Mouse (Mus musculus) ES-Bruce4 (cell line): ENCODE measurements at regions not wholly inside any gene's neighbourhood (a gene's known extent, or its start where the extent isn't known, plus 50 kb on each side); places are given as distances from the start of the nearest gene placed in this dataset.

Experiments
- H3K27ac ChIP-seq: 2 replicates; pipeline ENCODE4 v1.5.1; 2012; ENCODE audit warnings: low read length, inconsistent platforms; ENCODE audit not compliant: insufficient read depth
- H3K27me3 ChIP-seq: 2 replicates; pipeline ENCODE4 v1.6.1; 2012; ENCODE audit warnings: mild to moderate bottlenecking, low read length, inconsistent platforms; ENCODE audit not compliant: control insufficient read depth, poor library complexity, insufficient read depth, severe bottlenecking
- H3K36me3 ChIP-seq: 2 replicates; pipeline ENCODE4 v1.6.1; 2012; ENCODE audit warnings: inconsistent platforms, mild to moderate bottlenecking, low read length, moderate library complexity; ENCODE audit not compliant: control insufficient read depth, poor library complexity, insufficient read depth, severe bottlenecking
- H3K4me1 ChIP-seq: one replicate; pipeline ENCODE4 v1.8.1; 2011; ENCODE audit warnings: low read length; ENCODE audit not compliant: control insufficient read depth, insufficient read depth
- H3K4me3 ChIP-seq: 2 replicates; pipeline ENCODE4 v1.5.1; 2011; ENCODE audit warnings: low read depth, mild to moderate bottlenecking, low read length
- H3K9ac ChIP-seq: 2 replicates; pipeline ENCODE4 v1.6.1; 2012; ENCODE audit warnings: low read depth, mild to moderate bottlenecking, inconsistent platforms; ENCODE audit not compliant: poor library complexity, severe bottlenecking
- H3K9me3 ChIP-seq: replicated peaks from 2 replicates; pipeline ENCODE4 v1.6.1; 2012; ENCODE audit warnings: mild to moderate bottlenecking, low read length, inconsistent platforms; ENCODE audit not compliant: control insufficient read depth, poor library complexity, insufficient read depth, severe bottlenecking
- CTCF ChIP-seq: IDR thresholded peaks from one replicate; pipeline ENCODE4 v1.8.1; 2011; ENCODE audit warnings: low read depth, low read length
- EP300 ChIP-seq: IDR thresholded peaks from 2 replicates; pipeline ENCODE4 v1.6.1; 2011; ENCODE audit warnings: low read depth, low read length; ENCODE audit not compliant: insufficient read depth
- POLR2A ChIP-seq: IDR thresholded peaks from one replicate; pipeline ENCODE4 v1.8.1; 2011; ENCODE audit warnings: low read length; ENCODE audit not compliant: insufficient read depth

- no peak overlapping the region for H3K4me3 ChIP-seq
- H3K27me3 ChIP-seq = no peaks in the 10 kb centered on the region
- no peaks in the 10 kb centered on the region for H3K36me3 ChIP-seq
- H3K9ac ChIP-seq = no peak overlapping the region
- H3K27ac ChIP-seq = no peak overlapping the region
- no peaks in the 10 kb centered on the region for H3K4me1 ChIP-seq
- no peaks in the 10 kb centered on the region for H3K9me3 ChIP-seq
- TF ChIP-seq CTCF = no peak
- no peak for TF ChIP-seq POLR2A
- no peak for TF ChIP-seq EP300
Observed at GRCm38 (mm10) chr11:64812408-64812807, 166.4 kb upstream of the Elac2 start.

GRCm38 (mm10) chr11:64829429-64829828 is 149.4 kb upstream of the Elac2 start:
- H3K27ac ChIP-seq = no peak overlapping the region
- H3K9ac ChIP-seq = no peak overlapping the region
- TF ChIP-seq POLR2A (no peak), EP300 (no peak), CTCF (no peak)
- no peaks in the 10 kb centered on the region for H3K9me3 ChIP-seq
- no peaks in the 10 kb centered on the region for H3K36me3 ChIP-seq
- no peaks in the 10 kb centered on the region for H3K4me1 ChIP-seq
- no peak overlapping the region for H3K4me3 ChIP-seq
- H3K27me3 ChIP-seq = no peaks in the 10 kb centered on the region

GRCm38 (mm10) chr11:64832453-64832852 is 146.4 kb upstream of the Elac2 start:
- no peaks in the 10 kb centered on the region for H3K36me3 ChIP-seq
- no peaks in the 10 kb centered on the region for H3K4me1 ChIP-seq
- H3K27ac ChIP-seq = no peak overlapping the region
- H3K4me3 ChIP-seq = no peak overlapping the region
- TF ChIP-seq EP300 = no peak
- TF ChIP-seq CTCF = no peak
- TF ChIP-seq POLR2A = no peak
- no peak overlapping the region for H3K9ac ChIP-seq
- H3K9me3 ChIP-seq = no peaks in the 10 kb centered on the region
- no peaks in the 10 kb centered on the region for H3K27me3 ChIP-seq

GRCm38 (mm10) chr11:64833786-64834185 is 145.1 kb upstream of the Elac2 start:
- no peak overlapping the region for H3K4me3 ChIP-seq

GRCm38 (mm10) chr11:64836771-64837170 is 142.1 kb upstream of the Elac2 start:
- H3K27me3 ChIP-seq = no peaks in the 10 kb centered on the region
- H3K4me3 ChIP-seq = no peak overlapping the region
- no peaks in the 10 kb centered on the region for H3K36me3 ChIP-seq
- no peaks in the 10 kb centered on the region for H3K4me1 ChIP-seq
- no peak overlapping the region for H3K9ac ChIP-seq
- no peaks in the 10 kb centered on the region for H3K9me3 ChIP-seq
- TF ChIP-seq EP300 = no peak
- TF ChIP-seq POLR2A = no peak
- no peak for TF ChIP-seq CTCF
- no peak overlapping the region for H3K27ac ChIP-seq

More at GRCm38 (mm10) chr11:64833786-64834185, 145.1 kb upstream of the Elac2 start:
- H3K27ac ChIP-seq = no peak overlapping the region
- H3K9me3 ChIP-seq = no peaks in the 10 kb centered on the region
- no peak overlapping the region for H3K9ac ChIP-seq
- H3K4me1 ChIP-seq = no peaks in the 10 kb centered on the region
- no peaks in the 10 kb centered on the region for H3K36me3 ChIP-seq
- TF ChIP-seq CTCF = no peak
- TF ChIP-seq EP300 = no peak
- TF ChIP-seq POLR2A = no peak
- H3K27me3 ChIP-seq = no peaks in the 10 kb centered on the region

- H3K36me3 ChIP-seq = no peaks in the 10 kb centered on the region
- no peak for TF ChIP-seq POLR2A
- no peak overlapping the region for H3K9ac ChIP-seq
- no peaks in the 10 kb centered on the region for H3K4me1 ChIP-seq
- H3K27ac ChIP-seq = no peak overlapping the region
- H3K27me3 ChIP-seq = no peaks in the 10 kb centered on the region
- H3K9me3 ChIP-seq = no peaks in the 10 kb centered on the region
- H3K4me3 ChIP-seq = no peak overlapping the region
Observed at GRCm38 (mm10) chr11:64841092-64841491, 137.7 kb upstream of the Elac2 start.
